Mouse (Mus musculus) mouse embryonic stem cell (cell line): ENCODE data around the gene Tmsb15a.
"Not testable (repeated sequence)": the region's sequence is repeated elsewhere in the genome, so short reads cannot be mapped to it uniquely, and the experiment has no call there.

Experiments used
- in situ Hi-C, 2 experiments: fragments of 300-500 bp; cut with MboI; formaldehyde crosslinking; loops; 1 replicate in 1 of 2; 3 replicates in 1 of 2; pipeline ENCODE4 v1.14.3; 2019 to 2020; ENCODE audit warnings: low sequenced_read_pairs in 2 of 2, low pct_unique_long_range_greater_than_20kb in 1 of 2, mixed read lengths in 1 of 2; ENCODE audit not compliant: unreplicated experiment in 1 of 2

Tmsb15a gene

GRCm38 (mm10) chrX:135725161-135725560 is at the start of gene Tmsb15a:
Gene Tmsb15a, minus strand, starts transcription at chrX:135725261.
- in situ Hi-C loops, result no loop called here

- in situ Hi-C loops, result no loop called here
These were observed 43.5 kb upstream of the Tmsb15a start for GRCm38 (mm10) chrX:135768565-135768964.

GRCm38 (mm10) chrX:135768043-135768548 is 43.0 kb upstream of the Tmsb15a start:
- in situ Hi-C loops, result no loop called here

- in situ Hi-C loops, result no loop called here
These were observed 36.6 kb upstream of the Tmsb15a start for GRCm38 (mm10) chrX:135761707-135762106.

- in situ Hi-C loops, result no loop called here
These were observed 27.8 kb upstream of the Tmsb15a start for GRCm38 (mm10) chrX:135752832-135753231.

GRCm38 (mm10) chrX:135745376-135745775 is 20.3 kb upstream of the Tmsb15a start:
- in situ Hi-C loops, result not testable (repeated sequence)

GRCm38 (mm10) chrX:135743056-135743355 is 17.9 kb upstream of the Tmsb15a start:
- in situ Hi-C loops, result no loop called here

GRCm38 (mm10) chrX:135742304-135743055 is 17.4 kb upstream of the Tmsb15a start, which contains the start of the genes Armcx5 and Gprasp1:
Gene Armcx5, plus strand, starts transcription at chrX:135742733.
Gene Gprasp1, plus strand, starts transcription at chrX:135742733.
- in situ Hi-C loops, result no loop called here

- in situ Hi-C loops, result no loop called here
These were observed 13.9 kb upstream of the Tmsb15a start for GRCm38 (mm10) chrX:135738730-135739520.

- in situ Hi-C loops, result no loop called here
These were observed 12.2 kb downstream of the Tmsb15a start for GRCm38 (mm10) chrX:135712845-135713244.

- in situ Hi-C loops, result no loop called here
These were observed 20.7 kb downstream of the Tmsb15a start for GRCm38 (mm10) chrX:135704349-135704748.

- in situ Hi-C loops, result no loop called here
These were observed 21.9 kb downstream of the Tmsb15a start for GRCm38 (mm10) chrX:135703111-135703510.

- in situ Hi-C loops, result no loop called here
These were observed 31.4 kb downstream of the Tmsb15a start, which contains the start of gene Tcp11x2 for GRCm38 (mm10) chrX:135693633-135694032. Gene Tcp11x2, minus strand, starts transcription at chrX:135693790.

- in situ Hi-C loops, result no loop called here
These were observed 37.3 kb downstream of the Tmsb15a start for GRCm38 (mm10) chrX:135687802-135688201.

GRCm38 (mm10) chrX:135681858-135682257 is 43.2 kb downstream of the Tmsb15a start:
- in situ Hi-C loops, result no loop called here
